Mouse (Mus musculus) mouse trophoblast stem cell (cell line): ENCODE data around the gene Rnf135.
"Not testable (repeated sequence)": the region's sequence is repeated elsewhere in the genome, so short reads cannot be mapped to it uniquely, and the experiment has no call there.

Experiments
- in situ Hi-C, 2 experiments: fragments of 300-500 bp; cut with MseI, MboI; formaldehyde crosslinking; loops; 2 replicates in 1 of 2; 3 replicates in 1 of 2; pipeline ENCODE4 v1.15.1; 2025

The Rnf135 gene

GRCm38 (mm10) chr11:80183705-80184255 lies at the start of gene Rnf135:
TSS of gene Rnf135 (plus strand) at chr11:80183851.
- in situ Hi-C loops = no loop called here

- in situ Hi-C loops = no loop called here
Observed at GRCm38 (mm10) chr11:80134744-80135143, 48.9 kb upstream of the Rnf135 start.

GRCm38 (mm10) chr11:80135954-80136683 lies 47.5 kb upstream of the Rnf135 start:
- in situ Hi-C loops = no loop called here

- in situ Hi-C loops = no loop called here
Observed at GRCm38 (mm10) chr11:80136786-80137185, 46.9 kb upstream of the Rnf135 start.

GRCm38 (mm10) chr11:80137773-80138172 lies 45.9 kb upstream of the Rnf135 start:
- in situ Hi-C loops = no loop called here

GRCm38 (mm10) chr11:80141825-80142521 lies 41.7 kb upstream of the Rnf135 start, which contains the start of gene Tefm:
TSS of gene Tefm (minus strand) at chr11:80142175.
- in situ Hi-C loops = no loop called here

GRCm38 (mm10) chr11:80142872-80143271 lies 40.8 kb upstream of the Rnf135 start:
- in situ Hi-C loops = no loop called here

GRCm38 (mm10) chr11:80145787-80146275 lies 37.8 kb upstream of the Rnf135 start:
- in situ Hi-C loops = no loop called here

GRCm38 (mm10) chr11:80147748-80148147 lies 35.9 kb upstream of the Rnf135 start:
- in situ Hi-C loops = no loop called here

GRCm38 (mm10) chr11:80148313-80148712 lies 35.3 kb upstream of the Rnf135 start:
- in situ Hi-C loops = no loop called here

- in situ Hi-C loops = not testable (repeated sequence)
Observed at GRCm38 (mm10) chr11:80148974-80149373, 34.7 kb upstream of the Rnf135 start.

GRCm38 (mm10) chr11:80149412-80150023 lies 34.1 kb upstream of the Rnf135 start:
- in situ Hi-C loops = no loop called here

- in situ Hi-C loops = no loop called here
Observed at GRCm38 (mm10) chr11:80150566-80150965, 33.1 kb upstream of the Rnf135 start.

- in situ Hi-C loops = no loop called here
Observed at GRCm38 (mm10) chr11:80151541-80151940, 32.1 kb upstream of the Rnf135 start.

GRCm38 (mm10) chr11:80152376-80152775 lies 31.3 kb upstream of the Rnf135 start:
- in situ Hi-C loops = no loop called here

- in situ Hi-C loops = no loop called here
Observed at GRCm38 (mm10) chr11:80153857-80154495, 29.7 kb upstream of the Rnf135 start, which contains the start of gene Adap2. TSS of gene Adap2 (plus strand) at chr11:80154105.

- in situ Hi-C loops = no loop called here
Observed at GRCm38 (mm10) chr11:80154501-80154900, 29.1 kb upstream of the Rnf135 start.

- in situ Hi-C loops = no loop called here
Observed at GRCm38 (mm10) chr11:80155541-80155940, 28.1 kb upstream of the Rnf135 start.

- in situ Hi-C loops = no loop called here
Observed at GRCm38 (mm10) chr11:80155961-80156360, 27.7 kb upstream of the Rnf135 start.

- in situ Hi-C loops = no loop called here
Observed at GRCm38 (mm10) chr11:80156841-80157240, 26.8 kb upstream of the Rnf135 start.

- in situ Hi-C loops = no loop called here
Observed at GRCm38 (mm10) chr11:80159018-80159417, 24.6 kb upstream of the Rnf135 start.

GRCm38 (mm10) chr11:80161041-80161440 lies 22.6 kb upstream of the Rnf135 start:
- in situ Hi-C loops = no loop called here
